Mouse (Mus musculus) cerebellum, adult 2 months (tissue): Measurements from ENCODE around the gene Srp54a. TPM values are rescaled to one million over a fixed set of nuclear protein-coding genes. Genes with fewer than 3 reads are reported as not detected.
"Not testable (repeated sequence)": the region's sequence is repeated elsewhere in the genome, so short reads cannot be mapped to it uniquely, and the experiment has no call there.

Experiments
- DNase-seq, 2 experiments: peaks; one replicate each; pipeline ENCODE4 v3.0.0; 2021
- H3K27ac ChIP-seq: fragments of 200-500 bp; 2 replicates; pipeline ENCODE4 v1.5.1; 2012; ENCODE audit warnings: low read length, control low read depth, inconsistent platforms; ENCODE audit not compliant: insufficient read depth
- H3K27me3 ChIP-seq: fragments of 200-500 bp; 2 replicates; pipeline ENCODE4 v1.6.1; 2012; ENCODE audit warnings: inconsistent platforms, mild to moderate bottlenecking, low read length, moderate library complexity; ENCODE audit not compliant: control insufficient read depth, insufficient read depth
- H3K4me1 ChIP-seq: fragments of 200-500 bp; 2 replicates; pipeline ENCODE4 v1.6.1; 2011; ENCODE audit warnings: low read length; ENCODE audit not compliant: control insufficient read depth, insufficient read depth
- H3K4me3 ChIP-seq: fragments of 200-500 bp; replicated peaks from 2 replicates; pipeline ENCODE3; 2011; ENCODE audit warnings: mild to moderate bottlenecking, low read depth, low read length, control low read depth; ENCODE audit not compliant: insufficient read depth
- WGBS: fragments of 180-500 bp; shearing (Covaris S2); methylation state at CpG from one replicate; pipeline ENCODE4 v1.1.7; 2018; 5-methylcytosine and 5-hydroxymethylcytosine counted together
- polyA plus RNA-seq: library from polyadenylated mRNA; depleted of rRNA; stranded (reverse); fragments of >200 nt; gene quantifications from 2 replicates; pipeline ENCODE4 v1.2.3, GENCODE M21; 2012; rRNA removed

The Srp54a gene
- polyA plus RNA-seq, 1 experiment: 79.4 TPM

DNA sequence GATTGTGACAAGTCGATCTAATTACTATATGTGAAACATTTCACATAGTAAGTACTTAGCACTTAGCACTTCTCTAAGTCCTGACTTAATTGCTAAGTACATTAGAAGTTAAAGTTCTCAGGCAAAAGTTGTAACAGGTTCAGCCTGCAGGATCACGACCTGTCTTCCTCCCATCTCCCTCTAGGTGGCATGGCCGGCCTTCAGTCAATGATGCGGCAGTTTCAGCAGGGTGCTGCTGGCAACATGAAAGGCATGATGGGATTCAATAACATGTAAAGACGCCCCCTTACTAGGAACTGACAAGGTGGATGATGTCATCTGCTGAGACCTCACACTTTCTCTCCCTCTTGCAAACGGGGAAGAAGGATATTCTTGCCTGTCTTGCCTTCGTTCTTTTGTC, 32.6 kb downstream of the Srp54a start:
- H3K27me3 ChIP-seq, H3K4me3 ChIP-seq, DNase-seq, H3K27ac ChIP-seq, H3K4me1 ChIP-seq: not testable (repeated sequence)
- no CpG with 5 or more reads among the region's 7 CpGs for WGBS

DNA sequence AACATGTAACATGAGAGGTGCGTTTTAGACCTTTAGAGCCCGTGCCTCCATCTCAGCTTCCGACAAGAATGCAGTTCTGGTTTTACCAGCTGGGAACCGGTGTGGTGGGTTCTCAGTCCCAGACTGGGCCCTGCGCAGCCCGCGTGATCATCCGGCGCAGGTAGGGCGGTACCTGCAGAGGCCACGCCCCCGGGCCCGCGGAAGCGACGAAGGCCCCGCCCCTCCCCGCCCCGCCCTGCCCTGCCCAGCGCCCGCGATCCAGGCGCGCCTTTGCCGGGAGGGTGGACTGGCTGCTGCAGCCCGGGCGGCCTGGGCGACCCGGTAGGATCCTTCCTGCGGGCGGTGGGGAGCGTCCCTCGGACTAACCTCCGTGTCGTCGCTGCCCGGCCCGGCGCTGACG, 44.2 kb downstream of the Srp54a start, which contains the start of gene Fam177a:
Fam177a (plus strand) TSS at position 228 of the 400 bp plus-strand sequence.
- H3K27ac ChIP-seq, H3K27me3 ChIP-seq, H3K4me3 ChIP-seq, DNase-seq, H3K4me1 ChIP-seq: not testable (repeated sequence)
- no CpG with 5 or more reads among the region's 40 CpGs for WGBS

DNA sequence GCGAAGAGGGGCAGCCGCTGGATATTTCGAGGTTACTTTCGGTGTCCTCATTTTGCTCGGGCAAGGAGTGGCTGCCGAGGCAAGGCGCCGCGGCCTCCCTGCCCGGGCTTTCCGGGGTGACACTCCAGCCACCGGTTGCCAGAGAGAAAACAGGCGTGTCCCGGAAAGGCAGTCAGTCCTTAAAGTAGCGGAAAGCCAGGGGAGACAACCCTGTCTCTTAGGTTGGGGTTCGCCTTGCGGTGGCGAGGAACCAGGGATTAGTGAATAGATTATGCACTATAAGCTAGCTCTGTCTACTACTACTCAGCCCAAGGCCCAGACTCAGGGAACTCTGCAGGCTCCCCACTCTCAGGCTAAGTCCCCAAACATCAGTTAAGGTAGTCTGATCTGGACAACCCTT, 44.7 kb downstream of the Srp54a start:
- H3K27ac ChIP-seq, H3K27me3 ChIP-seq, DNase-seq, H3K4me3 ChIP-seq, H3K4me1 ChIP-seq: not testable (repeated sequence)
- WGBS: no CpG with 5 or more reads among the region's 18 CpGs

DNA sequence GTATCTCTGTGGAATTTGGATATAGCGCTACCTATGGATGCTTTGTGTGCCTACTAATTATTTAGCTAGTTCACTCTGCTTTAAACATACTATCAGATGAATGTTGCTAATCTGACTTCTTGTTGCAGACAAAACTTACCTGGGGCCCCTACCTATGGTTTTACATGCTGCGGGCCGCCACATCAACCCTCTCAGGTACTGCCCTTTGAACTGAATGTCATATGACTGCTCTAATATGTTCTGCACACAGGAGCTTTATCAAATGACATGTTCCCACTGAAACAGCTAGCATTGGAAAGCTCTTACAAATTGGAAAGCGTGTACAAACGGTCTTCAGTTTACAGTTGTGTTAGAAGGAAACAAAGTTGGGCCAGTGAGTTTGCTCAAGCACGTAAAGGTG, 55.5 kb downstream of the Srp54a start:
- H3K27ac ChIP-seq, H3K4me3 ChIP-seq, H3K27me3 ChIP-seq, DNase-seq, H3K4me1 ChIP-seq: not testable (repeated sequence)
- no CpG with 5 or more reads among the region's 6 CpGs for WGBS

DNA sequence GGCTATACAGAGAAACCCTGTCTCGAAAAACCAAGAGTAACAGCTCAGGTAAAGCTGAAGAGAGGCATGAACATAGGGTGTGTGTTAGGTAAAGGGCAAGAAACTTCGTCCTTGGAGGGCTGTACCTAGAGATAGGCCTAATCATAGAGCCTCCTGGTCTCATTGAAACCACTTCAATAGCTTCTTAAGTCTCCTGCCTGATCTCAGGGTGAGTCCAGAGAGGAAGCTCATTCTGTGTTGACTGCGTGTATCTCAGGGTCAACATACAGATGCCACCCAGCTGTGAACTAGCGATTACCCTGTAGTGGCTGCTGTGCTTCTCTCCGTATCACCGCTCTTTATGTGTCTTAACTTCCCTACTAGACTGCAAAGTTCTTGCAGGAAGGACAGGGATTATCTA, 57.8 kb downstream of the Srp54a start:
- not testable (repeated sequence) for H3K27ac ChIP-seq, H3K4me3 ChIP-seq, H3K4me1 ChIP-seq, DNase-seq, H3K27me3 ChIP-seq
- no CpG with 5 or more reads among the region's 6 CpGs for WGBS

DNA sequence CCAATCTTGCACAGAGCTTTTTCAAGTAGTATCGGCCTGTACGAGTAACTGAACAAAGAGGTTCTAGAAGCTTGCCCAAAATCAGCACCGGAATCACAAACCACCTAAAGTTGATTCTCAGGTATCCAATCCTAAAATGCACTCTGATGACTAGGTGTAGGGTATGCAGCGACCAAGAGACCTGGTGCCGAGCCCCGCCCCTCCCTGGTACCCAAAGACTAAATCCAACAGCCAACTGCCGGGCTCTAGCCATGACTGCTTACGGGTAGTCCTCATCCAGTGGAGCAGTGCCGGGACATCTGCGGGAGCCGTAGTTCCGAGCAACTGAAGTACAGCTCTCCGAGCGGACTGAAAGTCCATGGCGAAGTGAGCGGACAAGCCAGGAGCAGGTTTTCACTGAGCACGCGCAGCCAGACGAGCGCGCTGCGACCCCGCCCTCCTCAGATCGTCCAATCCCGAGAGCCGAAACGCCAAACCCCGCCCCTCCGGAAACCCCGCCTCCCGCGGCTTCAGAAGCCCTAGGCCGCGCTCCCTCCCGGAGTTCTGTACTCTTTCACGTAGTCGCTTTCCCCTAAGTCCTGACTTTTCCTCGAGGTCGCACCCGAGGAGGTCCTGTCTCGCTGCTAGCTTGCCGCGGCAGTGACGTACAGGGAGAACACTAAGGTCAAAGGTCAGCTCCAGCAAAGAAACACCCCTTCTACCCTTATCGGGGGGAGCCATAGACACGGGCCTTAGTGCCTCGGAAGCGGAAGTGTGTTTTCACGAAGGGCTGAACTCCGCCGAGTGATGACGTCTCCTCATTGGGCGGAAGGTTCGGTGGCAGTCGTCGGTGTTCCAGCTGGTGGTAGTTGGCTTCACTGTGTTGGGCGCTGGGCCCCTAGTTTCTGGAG, 74.7 kb downstream of the Srp54a start, which contains the start of gene Srp54b:
Srp54b (plus strand) TSS at position 546 of the 890 bp plus-strand sequence.
- DNase-seq, H3K27me3 ChIP-seq, H3K27ac ChIP-seq, H3K4me3 ChIP-seq, H3K4me1 ChIP-seq: not testable (repeated sequence)
- no CpG with 5 or more reads among the region's 57 CpGs for WGBS

DNA sequence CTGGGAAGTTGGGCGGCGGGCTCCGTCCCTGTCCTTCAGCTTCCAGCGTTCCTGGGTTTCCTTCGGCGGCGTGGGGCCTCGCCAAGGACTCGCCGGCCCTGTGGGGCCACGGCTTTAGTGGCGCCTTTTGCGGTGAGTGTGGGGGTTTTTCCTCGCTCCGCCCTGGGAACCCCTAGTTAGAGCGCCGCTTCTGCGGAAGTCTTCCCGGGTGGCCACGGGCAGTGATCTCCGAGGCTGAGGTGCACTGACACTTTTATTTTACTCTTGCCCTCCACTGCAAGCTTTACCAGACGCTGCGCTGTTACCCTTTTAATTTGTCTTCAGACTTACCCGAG, 75.4 kb downstream of the Srp54a start:
- not testable (repeated sequence) for H3K4me1 ChIP-seq, DNase-seq, H3K4me3 ChIP-seq, H3K27me3 ChIP-seq, H3K27ac ChIP-seq
- under 1% methylated on average over 13 of the region's 24 CpGs for WGBS

Other genes starting within 250 kb of the Srp54a start
- 74.5 and 86.8 TPM in 2 replicates for gene Cfl2, start 217.4 kb upstream of the Srp54a start, polyA plus RNA-seq
- not detected in 2 replicates for gene Gm20403, start 93.7 kb upstream of the Srp54a start, polyA plus RNA-seq
- 0.55 and 0.62 TPM in 2 replicates for gene Baz1a, start 65.9 kb upstream of the Srp54a start, polyA plus RNA-seq
- 24.8 and 27.1 TPM in 2 replicates for gene 2700097O09Rik, start 152 bp upstream of the Srp54a start, polyA plus RNA-seq
- gene Fam177a, start 44.2 kb downstream of the Srp54a start, polyA plus RNA-seq: 26.2 and 29.3 TPM in 2 replicates
- gene Srp54b, start 74.8 kb downstream of the Srp54a start, polyA plus RNA-seq: 33.3 and 43.6 TPM in 2 replicates
- gene 1700047I17Rik2, start 119.3 kb downstream of the Srp54a start, polyA plus RNA-seq: not detected in 2 replicates
- gene Srp54c, start 149.9 kb downstream of the Srp54a start, polyA plus RNA-seq: 60.8 and 66.2 TPM in 2 replicates
- gene 1110008L16Rik, start 219.3 kb downstream of the Srp54a start, polyA plus RNA-seq: 5.7 and 6.5 TPM in 2 replicates
- gene Ppp2r3c, start 222.7 kb downstream of the Srp54a start, polyA plus RNA-seq: 12.9 and 13.2 TPM in 2 replicates